Mouse (Mus musculus) ovary, postnatal 10 days (tissue): ENCODE measurements at regions not wholly inside any gene's neighbourhood (a gene's known extent, or its start where the extent isn't known, plus 50 kb on each side); places are given as distances from the start of the nearest gene placed in this dataset.

Experiments
- DNase-seq: peaks from one replicate; pipeline ENCODE4 v3.0.0; 2022; ENCODE audit warnings: low spot score

DNA sequence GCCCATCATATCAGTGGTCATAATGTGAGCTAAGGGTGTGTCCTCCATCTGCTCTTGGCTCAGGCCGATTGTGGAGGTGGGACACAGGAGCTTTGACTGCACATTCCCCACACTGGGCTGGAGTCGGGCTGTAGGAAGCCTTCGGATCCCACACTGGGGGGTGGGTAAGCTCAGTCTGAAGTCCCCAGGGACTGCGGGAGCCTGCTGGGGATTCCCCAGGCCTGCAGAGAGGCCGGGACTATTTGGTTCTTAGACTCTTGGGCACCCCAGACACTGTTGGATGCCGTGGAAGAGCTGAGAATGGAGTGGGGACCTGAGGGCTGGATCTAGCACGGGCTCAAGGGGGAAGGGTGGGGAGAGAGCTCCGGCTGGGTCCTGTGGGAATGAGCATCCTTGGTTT, 547.1 kb upstream of the Nrp1 start:
- no peak for DNase-seq

DNA sequence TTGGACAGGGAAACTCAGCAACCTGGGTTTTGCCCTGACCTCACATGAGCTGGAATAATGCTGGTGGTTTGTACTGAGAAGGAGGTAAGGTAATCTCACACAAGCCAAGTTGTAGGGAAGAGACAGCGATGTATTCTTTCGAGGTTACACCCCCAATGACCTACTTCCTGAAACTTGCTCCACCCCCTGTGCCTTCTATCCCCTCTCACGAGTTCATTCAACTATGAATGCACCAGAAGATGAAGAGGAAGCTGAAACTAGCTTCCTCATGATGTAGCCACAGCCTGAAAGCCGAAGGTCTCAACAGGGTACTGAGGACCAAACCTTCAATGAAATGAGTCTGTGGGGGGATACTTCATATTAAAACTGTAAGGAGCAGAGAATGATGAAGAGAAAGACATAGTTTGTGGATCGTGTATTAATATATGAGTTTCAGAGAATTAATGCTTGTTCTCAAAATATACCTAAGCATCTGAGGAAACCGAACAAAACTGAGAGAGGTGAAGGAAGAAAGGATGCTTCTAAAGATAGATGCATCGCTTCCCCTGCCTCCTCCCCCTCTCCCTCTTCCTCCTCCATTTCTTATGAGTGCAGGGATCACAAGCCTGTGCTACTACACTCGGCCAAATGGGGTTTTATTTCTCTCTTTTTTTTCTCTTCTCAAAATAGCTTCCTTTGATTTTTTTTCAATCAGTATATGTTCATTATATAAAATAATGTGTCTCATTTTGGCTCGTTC, 543.5 kb upstream of the Nrp1 start:
- no peak for DNase-seq

DNA sequence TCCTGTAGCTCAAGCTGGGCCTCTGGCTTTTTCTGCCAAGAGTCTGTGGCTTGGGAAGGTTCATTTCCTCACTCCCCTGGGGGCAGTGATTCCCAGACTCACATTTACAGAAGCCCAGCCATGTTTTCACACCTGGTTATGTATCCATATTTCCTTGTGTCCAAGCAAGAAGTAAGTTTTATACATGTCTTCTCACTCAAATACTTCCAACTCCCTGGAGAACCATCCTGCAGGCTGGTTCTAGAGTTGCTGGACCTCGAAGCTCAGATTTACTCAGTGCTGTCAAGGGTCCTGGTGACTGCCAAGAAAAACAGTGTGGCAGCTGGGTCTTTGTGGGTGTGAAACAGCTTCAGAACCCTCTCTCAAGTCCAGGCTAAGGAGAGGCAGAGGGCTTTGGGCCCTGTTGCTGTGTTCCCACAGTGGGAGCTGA, 537.6 kb upstream of the Nrp1 start:
- DNase-seq, result no peak

DNA sequence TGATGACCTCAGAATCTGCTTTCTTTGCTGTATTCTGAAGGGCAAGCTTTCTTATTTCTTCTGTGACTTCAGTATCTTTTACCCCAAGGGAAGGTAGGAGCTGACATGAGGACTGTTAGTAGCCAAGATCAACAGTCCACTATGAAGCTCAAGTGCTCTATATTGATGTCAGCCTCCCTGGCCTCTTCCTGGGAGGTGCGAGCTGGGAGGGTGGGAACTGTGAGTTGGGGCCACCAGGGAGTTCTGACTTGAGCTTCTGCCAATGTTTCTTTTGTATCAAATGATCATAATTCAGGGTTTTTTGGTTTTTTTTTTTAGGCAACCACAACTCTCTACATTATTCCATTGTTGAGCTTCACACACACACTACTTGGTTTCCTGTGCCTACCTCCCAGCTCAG, 536.8 kb upstream of the Nrp1 start:
- no peak for DNase-seq

DNA sequence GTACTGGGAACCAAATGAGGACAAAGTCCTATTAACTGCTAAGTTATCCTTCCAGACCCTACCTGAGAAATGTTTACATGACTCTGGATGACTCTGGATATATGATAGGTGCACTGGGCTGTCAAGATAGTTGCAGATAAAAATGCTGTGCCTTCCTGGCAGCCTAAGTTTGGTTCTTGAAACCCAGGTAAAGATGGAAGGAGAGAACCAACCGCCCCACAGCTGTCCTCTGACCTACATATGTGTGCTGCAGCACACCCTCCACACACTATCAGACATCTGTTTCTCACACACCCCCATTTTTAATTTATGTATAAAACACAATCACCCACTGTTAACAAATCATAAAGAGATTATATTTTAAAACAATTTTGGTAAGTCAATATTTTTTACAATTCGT, 533.4 kb upstream of the Nrp1 start:
- no peak for DNase-seq

DNA sequence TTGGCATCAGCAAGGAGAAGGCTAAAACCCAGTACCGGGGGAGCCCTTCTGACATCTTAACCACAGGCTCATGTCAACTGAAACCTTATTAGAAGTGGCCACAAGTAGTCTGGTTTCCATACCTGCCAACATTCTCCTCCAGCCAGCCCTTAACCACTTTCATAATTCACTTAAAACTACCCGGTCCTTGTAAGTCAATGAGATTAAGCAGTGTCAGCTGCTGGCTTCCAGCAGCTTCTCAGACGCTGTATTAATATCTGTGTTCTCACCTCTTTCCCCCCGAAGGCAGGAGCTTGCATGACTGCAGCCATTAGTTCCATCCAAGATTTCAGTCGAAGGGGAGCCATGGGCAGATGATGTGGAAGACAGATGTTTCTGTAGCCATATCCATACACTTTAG, 530.6 kb upstream of the Nrp1 start:
- DNase-seq, result no peak

DNA sequence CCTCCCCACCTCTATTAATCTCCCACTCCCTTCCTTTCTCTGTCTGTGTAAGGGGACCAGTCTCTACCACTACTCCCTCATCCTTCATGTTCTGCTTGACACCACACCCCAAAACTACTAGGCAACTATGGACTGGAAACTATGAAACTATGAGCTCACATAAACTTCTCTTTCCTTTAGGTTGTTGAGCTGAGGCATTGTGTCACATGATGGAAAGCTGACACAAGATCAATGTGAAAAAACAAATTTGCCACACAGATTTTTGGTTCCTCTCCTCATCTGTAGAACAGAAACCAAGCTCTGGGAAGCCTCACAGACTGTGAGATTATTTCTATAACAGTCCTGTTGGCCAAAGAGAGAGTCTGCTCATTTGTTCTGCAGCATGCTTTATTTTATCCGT, 528.7 kb upstream of the Nrp1 start:
- no peak for DNase-seq

DNA sequence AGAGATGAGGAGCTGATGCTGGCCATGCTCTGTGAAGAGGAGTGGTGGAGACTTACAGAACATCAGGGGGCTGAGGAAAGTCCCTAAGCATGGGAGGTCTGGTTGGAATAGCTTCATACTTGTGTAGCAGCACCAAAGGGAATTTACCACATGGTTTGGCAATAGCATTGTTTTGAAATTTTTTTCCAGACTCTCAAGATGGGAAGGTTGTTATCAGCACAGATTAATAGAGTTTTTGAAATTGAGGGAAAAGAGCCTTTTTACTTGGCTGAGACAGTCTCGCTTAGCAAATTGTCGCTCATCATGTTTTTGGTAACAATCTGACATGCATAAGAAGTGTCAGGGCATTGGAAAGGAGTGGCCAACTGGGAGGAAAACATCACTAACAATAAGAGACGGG, 524.4 kb upstream of the Nrp1 start:
- no peak for DNase-seq

DNA sequence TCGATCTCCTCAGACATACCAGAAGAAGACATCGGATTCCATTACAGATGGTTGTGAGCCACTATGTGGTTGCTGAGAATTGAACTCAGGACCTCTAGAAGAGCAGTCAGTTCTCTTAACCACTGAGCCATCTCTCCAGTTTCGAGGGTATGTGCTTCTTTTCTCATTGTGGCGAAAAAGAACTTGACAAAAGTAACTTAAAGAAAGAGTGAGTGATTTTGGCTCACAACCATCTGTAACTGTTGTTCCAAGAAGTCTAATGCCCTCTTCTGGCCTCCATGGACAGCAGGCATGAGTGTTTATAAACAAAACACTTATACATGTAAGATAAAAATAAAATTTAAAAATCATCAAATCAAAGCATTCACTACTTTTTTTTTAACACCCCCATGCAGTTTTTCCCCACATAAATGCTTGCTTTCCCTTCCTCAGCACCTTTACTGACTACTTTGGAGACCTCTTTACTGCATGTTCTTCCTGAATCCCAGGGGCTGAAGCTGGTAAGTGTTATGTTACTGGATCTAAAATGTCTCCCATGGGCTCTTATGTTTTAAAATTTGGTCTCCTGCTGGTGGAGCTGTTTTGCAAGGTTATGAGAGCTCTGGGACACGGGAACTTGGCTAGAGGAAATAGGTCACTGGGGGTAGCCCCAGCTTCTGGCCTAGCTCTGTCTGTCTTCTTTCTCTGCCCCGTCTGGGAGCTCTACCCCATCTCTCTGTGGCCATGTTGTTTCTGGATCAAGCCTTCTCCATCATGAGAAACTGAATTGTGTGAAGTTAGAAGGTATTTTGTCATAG, 521.8 kb upstream of the Nrp1 start:
- no peak for DNase-seq

DNA sequence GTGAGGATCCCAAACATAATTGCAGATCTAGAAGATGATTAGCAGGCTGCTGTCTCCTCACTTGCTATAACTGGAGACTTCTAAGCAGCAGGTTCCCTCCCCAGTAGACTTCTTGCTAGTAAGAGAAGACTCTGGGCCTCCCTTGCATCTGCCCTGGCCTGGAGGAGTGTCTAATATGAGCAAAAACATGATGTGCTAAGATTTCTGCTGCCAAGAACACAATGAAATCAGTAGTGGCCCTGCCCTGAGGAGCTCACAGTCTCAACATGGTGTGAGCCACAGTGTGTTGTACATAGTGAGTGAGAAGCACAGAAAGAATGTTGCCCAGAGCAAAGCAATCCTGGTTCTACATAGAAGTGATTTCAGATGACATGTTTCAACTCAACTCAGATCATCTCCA, 520.1 kb upstream of the Nrp1 start:
- no peak for DNase-seq

DNA sequence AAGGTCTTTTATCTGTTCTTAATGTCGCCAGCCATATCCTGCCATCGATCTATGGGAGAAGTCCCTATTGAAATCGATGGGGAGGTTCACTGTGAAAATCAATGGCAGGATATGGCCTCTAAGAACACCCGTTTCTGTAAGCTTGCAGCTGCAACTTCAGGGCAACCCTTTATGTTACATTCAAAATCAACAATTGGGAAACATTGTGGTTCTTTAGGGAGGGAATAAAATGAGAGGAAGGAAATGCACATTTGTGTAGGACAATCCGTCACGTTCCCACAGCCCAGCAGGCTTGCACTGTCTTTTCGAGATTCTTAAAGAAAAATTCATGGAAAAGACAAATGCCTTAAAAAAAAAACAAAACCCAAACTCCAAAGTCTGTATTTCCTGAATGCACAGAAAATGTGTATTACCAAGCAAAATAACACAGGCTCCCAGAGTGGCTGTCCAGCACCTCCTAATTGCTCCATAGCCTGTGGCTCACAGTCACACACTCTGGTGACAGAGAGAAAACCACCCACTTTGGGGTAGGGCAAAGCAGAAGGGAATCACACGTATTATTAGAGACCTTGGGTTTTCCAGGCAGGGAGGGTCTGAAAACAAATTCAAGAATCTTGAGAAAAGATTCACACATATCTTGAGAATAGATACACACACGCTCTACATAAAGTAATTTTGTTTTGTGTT, 510.9 kb upstream of the Nrp1 start:
- no peak for DNase-seq

DNA sequence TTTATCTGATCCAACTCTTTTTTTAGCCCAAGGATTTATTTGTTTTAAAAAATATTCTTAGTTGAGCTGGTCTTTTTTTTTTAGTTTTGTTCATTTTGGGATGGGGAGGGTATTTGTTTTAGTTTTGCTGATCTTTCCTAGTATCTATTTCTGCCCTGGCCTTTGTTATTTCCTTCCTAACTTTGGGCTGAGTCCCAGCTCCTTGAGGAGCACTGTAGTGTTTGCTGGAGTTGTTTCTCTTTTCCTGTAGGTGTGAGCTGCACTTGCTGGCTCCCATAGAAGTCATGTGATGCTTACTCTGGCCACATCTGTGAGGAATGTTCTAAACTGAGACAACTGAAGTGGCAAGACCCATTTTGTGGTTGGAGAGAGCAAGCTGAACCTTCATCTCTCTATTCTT, 508.5 kb upstream of the Nrp1 start:
- DNase-seq, result no peak

DNA sequence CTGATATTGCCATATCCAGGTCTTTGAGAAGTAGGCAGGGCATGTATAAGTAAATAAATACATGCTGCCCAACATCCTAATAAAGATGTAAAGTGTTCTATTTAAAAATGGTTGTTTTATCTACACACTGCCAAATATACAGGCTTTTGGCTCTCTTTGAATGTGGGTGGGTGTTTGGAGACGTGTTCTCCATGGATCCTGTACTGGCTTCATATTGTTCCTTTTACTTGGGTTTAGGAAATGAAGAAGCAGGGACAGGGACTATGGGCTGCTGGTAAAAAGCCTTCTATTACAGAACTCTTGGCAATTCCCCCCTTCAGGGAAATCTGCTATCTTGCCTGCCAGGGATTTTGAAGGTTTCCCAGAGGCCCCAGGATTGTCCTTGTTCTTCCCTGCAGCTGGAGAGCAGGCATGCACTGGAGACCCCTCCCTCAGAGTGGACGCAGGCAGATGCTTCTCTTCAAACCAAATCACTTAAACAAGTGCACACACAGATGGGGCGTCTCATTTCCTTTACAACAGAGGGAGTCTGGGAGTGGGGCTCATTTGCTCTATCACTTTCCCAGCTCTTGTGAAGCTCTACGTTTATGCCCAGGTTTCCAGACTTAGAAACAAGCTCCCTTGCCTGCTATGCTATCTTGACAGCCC, 502.6 kb upstream of the Nrp1 start:
- no peak for DNase-seq

DNA sequence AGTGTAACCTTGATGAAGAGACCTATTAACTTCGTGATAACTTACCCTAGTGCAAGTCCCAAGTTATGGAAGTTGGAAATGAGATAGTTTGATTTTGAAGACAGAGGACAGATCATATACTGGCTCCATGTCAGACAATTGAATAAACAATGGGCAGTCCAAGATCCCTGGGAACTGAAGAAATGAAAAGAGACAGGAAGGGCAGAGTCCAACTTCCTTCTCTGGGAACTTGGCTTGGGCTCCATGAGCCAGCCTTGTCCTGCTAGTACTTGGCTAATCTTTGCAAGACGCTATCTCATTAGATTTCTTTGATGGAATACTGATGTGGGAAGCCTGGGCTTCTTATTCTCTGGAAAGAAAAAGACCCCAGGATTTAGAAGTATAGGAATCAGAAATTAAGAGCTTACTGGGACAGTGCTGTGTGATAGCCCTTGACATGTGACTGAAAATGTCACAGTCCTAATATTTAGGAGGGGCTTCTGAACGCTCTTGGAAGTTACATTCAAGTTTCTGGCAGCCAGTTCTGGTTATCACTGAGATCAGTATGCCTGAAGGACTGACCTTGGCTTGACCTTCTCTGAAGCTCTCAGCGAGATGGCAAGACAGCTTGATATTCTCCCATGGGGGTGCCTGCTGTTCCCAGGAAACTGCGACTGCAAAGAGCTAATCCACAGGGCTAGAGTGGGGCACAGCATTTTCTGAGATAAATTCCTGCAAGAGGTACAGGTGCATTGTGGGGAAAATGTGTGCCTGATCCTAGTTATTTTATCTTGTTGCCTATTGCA, 501.9 kb upstream of the Nrp1 start:
- DNase-seq, result no peak

DNA sequence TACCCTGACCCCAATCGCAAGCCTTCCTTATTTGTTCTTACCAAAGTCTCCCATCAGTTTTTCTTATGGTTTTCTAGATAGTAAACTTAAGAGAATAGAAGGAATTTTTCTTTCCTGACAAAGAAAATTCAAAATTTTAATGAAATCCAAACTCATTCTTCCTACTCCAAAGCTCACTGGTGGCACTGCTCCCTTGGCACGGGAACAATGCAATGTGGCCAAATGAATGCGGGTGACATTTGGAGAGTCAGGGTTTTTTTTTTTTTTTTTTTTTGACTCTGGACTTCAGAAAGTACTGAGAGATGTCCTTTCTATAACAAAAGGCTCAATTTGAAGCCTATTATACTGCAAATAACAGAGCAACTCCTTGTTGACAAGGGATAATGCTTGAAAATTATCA, 499.4 kb upstream of the Nrp1 start:
- no peak for DNase-seq

DNA sequence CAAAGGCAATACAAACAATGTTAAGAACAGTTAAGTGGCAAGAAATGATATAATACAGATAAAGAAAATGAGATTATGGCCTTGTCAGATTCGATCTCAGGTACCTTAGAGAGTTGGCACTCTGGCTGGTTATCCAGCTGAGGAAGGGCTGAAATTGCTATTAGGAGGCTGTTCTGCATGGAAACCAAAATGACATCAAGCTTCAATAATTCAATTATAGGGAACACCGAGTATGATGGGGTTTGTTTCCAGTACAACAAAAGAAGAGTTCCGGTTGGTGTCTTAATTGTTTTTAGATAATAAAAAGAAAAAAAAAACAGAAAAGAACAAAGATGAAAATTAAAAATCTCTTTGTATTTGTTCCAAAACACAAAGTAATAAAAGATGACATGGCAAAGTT, 498.0 kb upstream of the Nrp1 start:
- no peak for DNase-seq

DNA sequence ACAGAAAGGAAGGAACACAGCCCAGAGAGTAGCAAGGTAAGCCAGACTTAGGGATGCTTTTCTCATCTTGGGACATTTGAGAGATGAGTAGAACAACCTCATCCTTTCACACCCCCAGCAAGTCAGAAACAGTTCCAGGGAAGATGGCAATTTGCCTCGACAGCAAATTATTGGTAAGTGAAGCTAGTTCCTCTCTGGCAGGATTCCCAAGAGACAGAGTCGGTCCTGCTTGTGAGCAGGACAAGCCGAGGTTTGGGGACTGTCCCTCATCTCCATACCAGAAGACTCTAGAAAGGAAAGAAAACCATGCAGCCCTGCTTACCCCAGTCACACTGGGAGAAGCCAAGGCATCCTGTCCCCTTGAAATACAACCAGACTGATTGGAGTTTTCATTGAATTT, 497.5 kb upstream of the Nrp1 start:
- no peak for DNase-seq

DNA sequence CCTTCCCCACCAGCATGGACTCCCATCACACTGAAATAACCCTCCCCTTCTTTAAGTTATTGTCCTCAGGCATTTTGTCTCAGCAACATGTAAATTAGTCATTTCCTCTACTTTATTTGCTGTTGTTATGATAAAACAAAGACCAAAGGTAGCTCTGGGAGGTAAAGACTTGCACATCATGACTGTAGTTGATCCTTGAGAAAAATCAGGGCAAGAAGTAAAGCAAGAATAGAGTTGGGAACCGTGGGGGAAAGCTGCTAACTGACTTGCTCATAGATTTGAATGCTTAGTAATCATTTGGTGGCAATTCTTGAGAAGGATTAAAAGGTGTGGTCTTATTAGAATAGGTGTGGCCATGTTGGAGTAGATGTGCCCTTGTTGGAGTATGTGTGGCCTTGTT, 473.8 kb upstream of the Nrp1 start:
- no peak for DNase-seq

DNA sequence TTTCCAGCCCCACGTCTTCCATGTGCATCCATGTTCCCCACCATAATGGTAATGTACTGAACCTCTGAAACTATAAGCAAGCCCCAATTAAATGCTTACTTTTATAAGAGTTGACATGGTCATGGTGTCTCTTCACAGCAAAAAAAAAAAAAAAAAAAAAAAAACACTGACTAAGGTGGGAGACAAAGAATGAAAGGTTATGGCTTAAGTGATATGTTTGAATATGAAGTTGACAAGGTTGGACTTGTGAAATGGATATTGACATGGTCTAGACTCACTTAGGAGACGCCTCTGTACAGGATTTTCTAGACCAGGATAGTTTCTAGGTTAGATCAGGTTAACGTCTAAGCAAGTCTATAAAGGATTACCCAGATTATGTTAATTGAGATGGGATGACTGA, 473.2 kb upstream of the Nrp1 start:
- no peak for DNase-seq

DNA sequence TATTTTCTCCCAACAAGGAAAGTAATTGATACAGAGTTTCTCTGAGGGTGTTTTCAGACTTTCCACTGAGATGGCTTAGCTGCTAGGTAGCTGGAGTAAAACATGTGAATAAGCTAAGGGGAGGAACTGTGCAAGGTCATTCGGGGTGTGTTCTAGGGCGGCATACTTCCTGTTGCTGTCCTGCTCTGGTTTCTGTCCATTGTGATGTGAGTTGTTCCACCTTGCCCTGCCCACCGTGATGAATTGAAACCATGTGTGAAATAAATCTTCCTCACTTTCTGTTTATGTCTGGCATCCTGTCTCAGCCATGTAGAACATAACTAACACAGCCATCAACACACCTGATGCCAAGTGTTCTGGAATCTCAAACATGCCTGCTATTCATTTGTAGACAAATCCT, 472.6 kb upstream of the Nrp1 start:
- no peak for DNase-seq

DNA sequence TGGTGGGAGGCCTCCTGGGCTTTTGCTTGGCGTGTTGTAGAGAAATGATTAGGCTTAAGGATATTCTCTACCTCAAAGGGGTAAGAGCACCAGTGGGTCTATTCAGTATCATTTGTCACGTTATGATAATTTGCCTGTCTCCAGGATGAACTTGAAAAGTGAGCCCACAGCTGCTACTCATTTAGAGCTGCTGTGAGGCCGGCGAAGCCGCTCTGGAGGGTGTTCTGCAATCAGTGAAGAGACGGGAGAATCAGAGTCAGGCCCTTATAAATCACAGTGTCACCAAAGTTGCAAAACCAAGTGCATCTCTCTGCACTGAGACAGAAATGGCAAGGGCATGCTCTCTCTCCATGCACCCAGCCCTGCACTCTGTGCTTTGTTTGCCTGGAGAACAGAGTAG, 467.7 kb upstream of the Nrp1 start:
- no peak for DNase-seq

DNA sequence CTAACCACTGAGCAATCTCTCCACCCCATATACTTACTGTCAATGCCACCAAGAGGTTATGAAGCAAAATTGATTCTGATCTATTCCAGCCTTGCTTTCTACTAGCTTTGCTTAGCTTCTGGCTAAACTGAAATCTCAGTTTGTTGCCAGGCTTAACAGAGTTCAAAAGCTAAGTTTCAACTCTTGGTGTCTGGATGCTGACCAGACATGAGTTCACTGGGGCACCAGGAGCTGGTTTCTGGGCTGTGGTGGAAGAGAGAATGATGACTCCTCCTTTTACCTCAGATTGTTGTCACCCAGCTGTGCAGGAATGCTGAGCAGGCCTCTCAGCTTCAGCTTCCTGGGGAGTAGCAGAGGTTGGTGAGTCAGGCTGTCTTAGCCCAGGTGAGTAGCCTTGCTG, 464.1 kb upstream of the Nrp1 start:
- DNase-seq, result no peak
